Mouse (Mus musculus) T-cell, adult 2 months (primary cell): ENCODE results near the gene Frmd4a.

Experiments
- DNase-seq: peaks from one replicate; pipeline ENCODE4 v3.0.0; 2022; ENCODE audit warnings: low spot score

The Frmd4a gene

GRCm38 (mm10) chr2:4527094-4527493 is 509.6 kb downstream of the Frmd4a start:
- no peak for DNase-seq

DNA sequence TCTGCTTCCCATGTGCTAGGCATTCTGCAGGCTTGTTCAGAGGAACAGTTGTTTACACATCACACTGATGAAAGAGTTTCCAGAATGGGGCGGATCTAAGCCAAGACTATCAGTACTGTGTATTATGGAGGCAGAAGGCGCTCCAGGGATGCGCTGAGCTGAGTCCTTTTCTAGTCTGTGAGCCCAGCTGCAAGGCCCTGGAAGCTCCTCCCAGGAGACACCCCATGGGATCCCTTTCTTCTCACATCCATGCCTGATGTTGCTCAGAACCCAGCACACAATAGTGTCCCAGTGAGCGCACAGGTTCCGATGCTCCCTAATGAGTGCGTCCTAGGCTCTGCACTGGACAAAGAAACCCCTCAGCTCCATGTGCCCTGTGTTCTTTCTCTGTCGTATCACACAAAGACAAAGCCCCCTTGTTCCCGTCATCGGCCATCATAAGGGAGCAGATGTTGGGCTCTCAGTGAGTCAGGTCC is 511.8 kb downstream of the Frmd4a start:
- no peak for DNase-seq

GRCm38 (mm10) chr2:4531533-4532197 is 514.1 kb downstream of the Frmd4a start:
- DNase-seq, result no peak

DNA sequence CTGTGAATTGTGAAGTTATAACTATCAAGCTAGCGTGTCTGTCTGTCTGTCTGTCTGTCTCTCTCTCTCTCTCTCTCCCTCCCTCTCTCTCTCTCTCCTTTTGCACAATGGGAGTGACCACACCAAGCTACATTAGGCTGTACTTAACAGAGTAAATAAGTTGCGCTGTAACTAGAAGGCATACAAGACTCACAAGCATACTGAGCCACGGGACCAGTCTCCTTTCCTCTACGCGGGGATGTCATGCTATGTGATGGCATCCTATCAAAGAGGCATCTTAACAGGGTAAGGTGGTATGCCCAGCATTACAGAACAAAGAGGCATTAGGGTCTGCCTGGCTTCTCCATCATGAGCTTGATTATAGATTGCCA is 514.7 kb downstream of the Frmd4a start:
- no peak for DNase-seq

DNA sequence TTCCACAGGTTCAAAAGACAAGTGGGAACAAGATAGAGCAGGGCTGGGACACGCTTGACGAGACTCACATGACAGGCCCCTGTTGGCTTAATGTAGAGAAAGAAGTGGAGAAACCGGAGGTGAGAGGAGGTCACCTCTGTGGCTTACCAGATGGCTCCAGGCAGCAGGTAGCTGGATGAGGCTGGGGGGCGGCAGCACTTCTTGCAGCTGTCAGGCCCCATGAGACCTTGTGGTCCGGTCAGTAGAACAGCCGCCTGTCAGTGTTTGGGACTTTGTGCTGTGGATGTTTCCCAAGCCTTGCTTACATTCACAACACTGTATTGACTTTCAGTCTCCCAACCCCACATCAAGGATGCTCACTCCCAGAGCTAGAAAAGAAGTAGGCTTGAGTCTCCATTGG is 515.4 kb downstream of the Frmd4a start:
- no peak for DNase-seq

DNA sequence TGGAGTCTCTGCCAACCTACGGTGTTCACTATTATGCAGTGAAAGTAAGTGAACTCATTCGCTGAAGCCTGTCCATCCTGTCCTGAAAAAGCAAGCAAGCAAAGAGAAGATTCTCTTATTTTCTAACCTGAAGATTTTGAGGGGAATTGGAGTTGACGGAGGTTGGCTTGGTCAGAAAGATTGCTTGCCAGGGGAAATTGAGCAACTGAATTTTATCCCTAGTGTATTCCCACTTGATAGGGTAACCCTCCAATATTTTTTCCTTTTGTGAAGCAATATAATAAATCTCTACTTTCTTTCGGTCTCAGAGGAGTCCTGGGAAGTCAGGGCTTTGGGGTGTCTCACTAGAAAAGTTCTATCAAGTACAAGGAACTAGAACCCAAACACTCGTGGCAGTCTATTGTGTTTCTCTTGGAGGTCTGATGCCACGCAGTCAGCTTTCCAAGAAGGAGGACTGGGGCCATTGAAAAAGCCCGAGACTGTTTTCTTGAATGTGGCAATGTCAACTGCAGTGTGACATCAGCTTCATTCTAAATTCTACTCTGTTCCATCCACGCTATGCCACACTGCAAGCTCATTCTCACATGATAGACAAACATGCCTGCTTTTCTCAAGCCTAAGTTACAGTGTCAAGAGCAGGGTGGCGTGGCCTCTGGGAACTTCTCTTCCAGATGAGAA is 517.8 kb downstream of the Frmd4a start:
- DNase-seq, result no peak

DNA sequence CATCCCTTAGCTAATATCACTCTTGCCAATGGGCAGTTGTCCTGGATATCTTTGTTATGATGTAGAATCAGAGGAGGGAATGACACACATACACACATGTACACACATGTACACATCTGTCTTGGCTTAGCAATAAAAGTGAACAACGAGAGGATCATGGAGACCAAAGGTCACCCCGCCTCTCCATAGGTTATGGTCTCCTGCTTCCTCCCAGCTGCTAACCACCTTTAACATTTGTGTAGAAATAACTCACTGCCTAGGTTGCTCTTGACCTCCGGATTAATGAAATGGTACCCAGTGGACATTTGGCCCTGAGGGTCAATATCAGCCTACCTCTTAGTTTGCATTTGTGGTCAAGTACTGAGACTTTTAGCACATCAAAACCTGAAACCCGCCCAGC is 523.8 kb downstream of the Frmd4a start:
- DNase-seq, result no peak

DNA sequence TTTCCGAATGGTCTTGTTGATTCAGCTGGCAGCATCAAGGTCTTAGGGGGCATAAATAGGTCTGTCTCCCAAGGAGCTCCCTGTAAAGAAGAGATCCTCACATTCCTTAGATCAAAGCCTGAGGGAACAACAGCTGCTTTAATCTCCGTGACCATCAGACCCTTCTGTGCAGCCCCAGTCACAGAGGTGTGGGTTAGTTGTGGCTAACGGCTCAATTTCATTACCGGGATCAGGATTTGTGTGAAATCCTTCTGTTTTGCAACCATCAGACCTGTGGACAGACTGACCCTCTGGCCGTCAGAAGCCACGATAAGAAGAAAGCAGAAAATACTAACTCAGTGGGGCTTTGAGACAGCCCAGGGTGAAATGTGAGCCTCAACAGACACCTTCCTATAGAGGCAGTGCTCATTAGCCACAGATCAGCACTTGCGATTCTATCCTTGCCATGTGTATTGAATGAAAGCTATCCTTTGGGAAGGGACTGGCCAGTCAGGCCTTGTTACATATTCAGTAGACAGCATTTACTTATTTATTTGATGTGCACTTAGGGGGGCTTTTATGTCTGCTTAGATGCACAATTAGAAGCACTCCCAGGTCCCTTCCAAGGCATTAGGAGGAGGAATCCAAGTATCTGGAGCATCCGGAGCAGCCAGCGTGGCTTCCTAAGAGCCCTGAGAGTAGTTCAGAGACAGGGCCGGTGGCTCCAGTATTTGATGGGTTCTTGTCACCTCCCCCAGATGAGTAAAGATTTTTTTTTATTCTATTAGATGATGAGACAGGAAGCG is 524.5 kb downstream of the Frmd4a start:
- no peak for DNase-seq

GRCm38 (mm10) chr2:4542629-4543416 is 525.3 kb downstream of the Frmd4a start:
- DNase-seq, result no peak

DNA sequence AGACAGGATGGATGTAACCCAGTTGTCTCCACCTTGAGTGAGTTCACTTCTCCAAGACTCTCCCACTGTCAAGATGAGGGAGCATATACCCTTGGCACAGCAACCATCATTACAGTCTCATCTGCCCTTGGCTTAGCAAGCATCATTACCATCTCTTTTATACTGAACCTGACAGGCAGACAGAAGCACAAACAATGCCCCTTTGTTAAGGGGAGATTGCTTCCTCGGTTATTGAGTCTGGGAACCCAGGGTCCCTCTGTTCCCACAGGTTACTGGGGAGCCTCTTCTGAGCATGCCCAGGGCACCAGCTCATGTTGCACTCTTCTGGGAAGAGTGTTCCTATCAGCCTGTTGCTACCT is 525.9 kb downstream of the Frmd4a start:
- no peak for DNase-seq

- DNase-seq, result no peak
Measured at GRCm38 (mm10) chr2:4544360-4544759, 526.8 kb downstream of the Frmd4a start.

GRCm38 (mm10) chr2:4545261-4545660 is 527.7 kb downstream of the Frmd4a start:
- no peak for DNase-seq

DNA sequence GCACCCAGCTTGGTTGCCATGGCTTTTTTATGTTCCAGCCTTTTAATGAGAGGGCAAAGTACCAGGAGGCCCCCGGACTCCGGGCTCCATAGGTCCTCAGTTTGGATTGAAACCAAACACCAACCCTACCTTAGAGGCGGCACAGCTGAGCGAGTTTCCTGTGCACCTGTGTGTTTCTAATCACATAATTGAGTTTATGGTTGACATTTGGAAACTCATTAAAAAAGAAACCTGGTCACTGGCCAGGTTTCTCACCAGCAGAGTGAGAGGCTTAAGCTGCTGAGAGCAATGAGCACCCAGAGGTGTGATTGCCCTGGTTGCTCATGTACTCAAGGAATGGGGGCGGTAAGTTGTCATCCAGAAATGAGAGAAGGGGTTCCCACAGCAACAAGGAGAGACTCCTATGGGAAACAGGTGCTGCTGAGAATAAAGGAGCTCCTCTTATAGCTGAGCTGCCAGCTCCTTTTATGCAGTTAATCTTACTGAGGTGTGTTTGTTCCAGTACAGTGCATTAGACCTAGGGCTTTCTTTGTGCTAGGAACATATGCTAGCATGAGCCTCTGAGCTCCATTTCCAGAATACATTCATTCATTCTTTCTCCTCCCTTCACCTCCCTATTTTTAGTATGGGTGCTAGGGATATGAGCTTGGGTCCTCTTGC is 529.6 kb downstream of the Frmd4a start:
- no peak for DNase-seq

DNA sequence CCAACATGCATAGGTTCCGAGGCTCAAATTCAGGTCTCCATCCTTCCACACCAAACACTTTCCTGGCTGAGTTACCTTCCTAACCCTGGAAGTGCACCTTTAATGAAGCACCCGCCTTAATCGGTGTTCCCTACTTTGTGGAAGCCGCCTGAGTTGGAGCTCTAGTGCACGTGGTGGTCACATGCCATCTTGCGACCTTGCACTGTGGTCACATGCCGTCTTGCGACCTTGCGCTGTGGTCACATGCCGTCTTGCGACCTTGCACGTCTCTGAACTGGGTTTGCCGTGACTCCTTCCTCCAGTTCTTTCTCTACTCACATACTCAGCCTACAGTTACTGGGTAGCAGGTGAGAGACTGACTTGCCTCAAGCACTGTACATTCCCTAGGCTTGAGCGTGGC is 531.8 kb downstream of the Frmd4a start:
- no peak for DNase-seq

DNA sequence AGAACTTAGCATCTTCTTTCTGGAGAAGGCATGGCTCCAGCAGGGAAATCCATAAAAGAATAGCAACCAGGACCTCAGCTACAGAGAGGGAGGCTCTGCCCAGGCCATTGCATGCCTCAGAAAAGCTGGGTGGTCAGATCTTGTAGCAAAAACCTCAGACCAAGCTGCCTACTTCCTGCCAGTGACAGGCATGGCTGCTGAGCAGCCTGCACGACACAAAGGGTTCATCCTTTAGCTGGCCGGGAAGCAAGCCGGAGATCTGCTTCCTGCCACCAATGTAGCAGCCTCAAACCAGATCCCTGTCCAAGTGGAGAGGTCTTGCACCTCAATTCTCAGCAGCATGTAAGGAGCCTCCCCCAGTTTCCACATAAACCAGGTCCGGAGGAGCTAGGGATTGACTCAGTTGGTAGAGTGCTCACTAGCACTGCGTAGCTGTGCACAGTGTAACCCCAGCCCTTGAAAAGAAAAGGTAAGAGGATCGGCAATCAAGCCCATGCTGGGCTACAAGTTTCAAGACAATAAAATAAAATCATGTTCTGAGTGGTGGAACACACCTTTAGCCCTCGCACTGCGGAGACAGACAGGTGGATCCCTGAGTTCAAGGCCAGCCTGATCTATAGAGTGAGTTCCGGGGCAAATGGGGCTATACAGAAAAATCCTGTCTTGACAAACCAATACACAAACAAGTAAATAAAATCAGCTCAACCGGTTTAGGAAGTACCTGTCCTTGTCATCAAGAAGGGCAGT is 532.7 kb downstream of the Frmd4a start:
- DNase-seq, result no peak

- no peak for DNase-seq
Measured at GRCm38 (mm10) chr2:4551438-4551837, 533.9 kb downstream of the Frmd4a start.

DNA sequence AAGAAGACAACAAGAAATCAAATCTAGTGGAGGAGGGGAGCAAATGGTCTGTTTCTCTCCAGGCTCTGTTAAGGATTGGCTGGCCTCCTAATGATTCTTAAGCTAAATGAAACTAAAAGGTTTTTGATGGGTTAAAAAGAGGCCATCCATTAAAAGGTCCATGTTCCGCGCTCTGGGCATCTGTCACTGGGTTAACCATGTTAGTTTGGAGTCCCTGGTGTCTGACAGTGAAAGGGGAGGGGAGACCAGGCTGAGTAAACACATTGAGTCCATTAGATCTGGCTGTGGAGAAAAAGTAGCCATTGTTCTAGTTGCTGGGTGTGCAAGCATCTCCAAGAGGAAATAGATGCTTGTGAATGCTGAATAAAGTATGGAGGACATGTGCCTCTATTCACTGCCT is 534.3 kb downstream of the Frmd4a start:
- DNase-seq, result no peak

- no peak for DNase-seq
Measured at GRCm38 (mm10) chr2:4552486-4552885, 535.0 kb downstream of the Frmd4a start.

- no peak for DNase-seq
Measured at GRCm38 (mm10) chr2:4555221-4555631, 537.7 kb downstream of the Frmd4a start.

DNA sequence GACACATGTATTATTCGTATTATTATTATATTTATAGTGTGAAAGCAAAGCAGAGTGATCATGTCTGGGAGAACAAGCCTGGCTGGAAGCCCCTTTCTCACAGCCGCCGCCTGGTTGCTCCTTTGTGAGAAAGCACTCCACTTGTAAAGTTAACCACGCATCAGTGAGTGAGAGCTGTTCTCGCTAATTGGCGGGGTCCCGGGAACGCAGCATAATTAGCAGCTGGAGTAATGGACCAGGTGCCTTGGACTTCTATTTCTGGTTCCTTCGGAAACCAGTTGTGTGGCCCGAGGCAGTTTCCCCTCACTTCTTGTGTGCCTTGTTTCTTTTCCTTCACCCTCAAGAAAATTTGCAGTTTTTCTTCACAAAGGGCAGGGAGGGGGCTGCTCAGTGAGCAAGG is 538.7 kb downstream of the Frmd4a start:
- no peak for DNase-seq

DNA sequence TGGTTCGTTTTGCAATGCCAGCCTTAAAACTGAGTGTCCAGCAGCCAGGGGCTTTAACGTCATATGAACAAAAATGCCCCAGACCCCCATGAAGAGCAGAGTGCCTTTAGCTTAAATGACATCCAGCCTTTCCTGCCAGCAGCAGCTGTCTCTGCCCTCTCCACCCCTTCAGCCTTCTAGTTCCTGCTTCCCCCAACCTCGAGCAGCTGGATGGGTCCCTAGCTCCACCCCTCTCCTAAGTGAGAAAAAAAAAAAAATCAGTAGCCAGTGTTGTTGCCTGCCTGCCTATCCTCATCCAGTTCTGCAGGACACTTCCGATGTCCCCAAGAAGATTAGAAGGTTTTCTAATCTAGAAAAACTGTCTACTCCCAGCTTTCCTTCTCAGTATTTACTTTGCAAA is 539.5 kb downstream of the Frmd4a start:
- no peak for DNase-seq
